Mouse (Mus musculus): ENCODE results near the gene Gm28635.
A peak's percentile ranks its signal among the peaks of the same experiment; 100 is the strongest.

DNA sequence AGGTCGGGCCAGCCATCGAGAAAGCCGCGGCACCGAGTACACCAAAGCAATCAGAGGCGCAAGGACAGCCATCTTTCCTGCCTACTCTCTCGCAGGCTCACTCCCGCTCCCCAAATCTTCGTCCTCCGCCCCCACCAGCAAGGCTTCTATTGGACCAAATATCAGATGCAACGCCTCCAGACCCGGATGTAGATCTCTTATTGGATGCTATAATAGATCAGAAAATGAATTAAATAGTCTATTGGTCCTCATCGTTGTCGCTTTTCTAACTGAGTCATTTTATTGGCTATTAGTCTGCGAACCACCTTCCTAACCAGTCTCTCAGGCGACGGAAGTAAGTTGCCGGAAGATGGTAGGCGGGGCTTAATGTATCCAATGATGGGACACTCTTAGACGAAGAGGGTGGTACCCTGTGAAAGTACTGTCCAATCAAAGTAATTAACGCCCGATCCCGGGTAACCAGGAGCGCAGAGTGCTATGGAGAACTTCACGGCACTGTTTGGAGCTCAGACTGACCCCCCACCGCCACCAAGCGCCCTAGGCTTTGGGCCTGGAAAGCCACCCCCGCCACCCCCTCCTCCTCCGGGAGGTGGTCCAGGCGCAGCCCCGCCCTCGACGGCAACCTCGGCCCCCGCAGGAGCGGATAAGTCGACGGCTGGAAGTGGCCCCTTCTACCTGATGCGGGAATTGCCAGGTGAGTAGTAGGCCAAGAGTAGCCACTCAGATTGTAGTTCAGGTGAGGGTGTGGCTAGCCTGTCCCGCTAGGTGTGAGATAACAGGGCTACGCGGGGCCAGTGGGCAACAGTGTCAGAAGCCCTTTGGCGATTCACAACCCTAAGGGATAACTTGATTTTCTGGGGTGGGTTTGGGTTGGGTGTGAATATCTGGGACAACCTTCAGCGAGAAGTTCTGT is at the start of gene Gm28635, which contains the start of gene Med19:
- TF ChIP-seq POLR2A (IDR thresholded peaks at IDR 0.05; ENCODE audit: borderline replicate concordance, control insufficient read depth, low read depth, low read length) (peak; percentile 44; the same call in 1 of the 2 replicates), CTCF (IDR thresholded peaks at IDR 0.05; ENCODE audit: control insufficient read depth, insufficient read depth, low read length) (no peak)
